ENCODE assay signal across 8 mouse cellular contexts in genomic region chr6:51710926-51711615, GRCm38 (mm10).
A peak's percentile ranks its signal among the peaks of the same experiment; 100 is the strongest.
DNase-seq lines count a peak whose midpoint lies in the region.

No protein-coding gene starts in this region.

- peak; percentile 24 to 47 for DNase-seq in heart, adult 18-20 months
- no peak for DNase-seq in heart, postnatal 4 days
- DNase-seq in NIH3T3 (ENCODE audit: low read depth) = peak; percentile 38
- DNase-seq in adrenal gland, postnatal 36 days = peak; percentile 70 to 74
- DNase-seq in lung, postnatal 10 days = peak; percentile 63
- DNase-seq in spleen, adult 12 weeks (ENCODE audit: low spot score) = no peak
- no peak for DNase-seq in frontal cortex, postnatal 25 days (ENCODE audit: low spot score in 2 of 2)
- no peak for DNase-seq in right cerebral cortex, postnatal 25 days

Comparison
In these comparisons a context has a peak if more than half of its experiments do, and no peak if none do; other contexts are left out.
1. DNase-seq: peak in heart, adult 18-20 months (2 of 2), NIH3T3 (single experiment), adrenal gland, postnatal 36 days (2 of 2) and lung, postnatal 10 days (single experiment); none in heart, postnatal 4 days (single experiment), spleen, adult 12 weeks (single experiment), frontal cortex, postnatal 25 days (0 of 2) and right cerebral cortex, postnatal 25 days (single experiment).